Mouse (Mus musculus): ENCODE measurements at regions not wholly inside any gene's neighbourhood (a gene's known extent, or its start where the extent isn't known, plus 50 kb on each side); places are given as distances from the start of the nearest gene placed in this dataset.
"Not testable (repeated sequence)": the region's sequence is repeated elsewhere in the genome, so short reads cannot be mapped to it uniquely, and the experiment has no call there.

- not testable (repeated sequence) for H3K4me3 ChIP-seq; H3K27me3 ChIP-seq (replicated peaks); H3K27ac ChIP-seq; H3K9ac ChIP-seq; H3K36me3 ChIP-seq (replicated peaks); ATAC-seq (replicated peaks); H3K4me2 ChIP-seq; H3K4me1 ChIP-seq; H3K9me3 ChIP-seq
- 76% methylated on average over 4 of the region's 4 CpGs for WGBS
Measured at GRCm38 (mm10) chr3:22411976-22412660, 335.7 kb downstream of the Tbl1xr1 start.

GRCm38 (mm10) chr3:22438027-22438780 lies 361.8 kb downstream of the Tbl1xr1 start:
- Histone ChIP-seq H3K4me3 (no peak overlapping the region), H3K9me3 (no peaks in the 10 kb centered on the region), H3K9ac (no peak overlapping the region), H3K27ac (no peak overlapping the region), H3K27me3 (replicated peaks) (no peaks in the 10 kb centered on the region), H3K36me3 (replicated peaks) (no peaks in the 10 kb centered on the region), H3K4me2 (no peak overlapping the region), H3K4me1 (no peaks in the 10 kb centered on the region)
- WGBS = 60% methylated on average over 9 of the region's 9 CpGs
- 0 out of 2 replicates have a peak, but pooled peaks have one; percentile 72 for ATAC-seq (replicated peaks)

GRCm38 (mm10) chr3:22470542-22470941 lies 394.1 kb downstream of the Tbl1xr1 start:
- Histone ChIP-seq H3K9me3 (no peaks in the 10 kb centered on the region), H3K4me1 (no peaks in the 10 kb centered on the region), H3K9ac (no peak overlapping the region), H3K36me3 (replicated peaks) (no peaks in the 10 kb centered on the region), H3K27me3 (replicated peaks) (no peaks in the 10 kb centered on the region), H3K4me3 (no peak overlapping the region), H3K27ac (no peak overlapping the region), H3K4me2 (no peak overlapping the region)
- no peak for ATAC-seq (replicated peaks)
- 87% methylated on average over 5 of the region's 5 CpGs for WGBS

- Histone ChIP-seq H3K4me2 (no peak overlapping the region), H3K27ac (no peak overlapping the region), H3K9me3 (no peaks in the 10 kb centered on the region), H3K9ac (no peak overlapping the region), H3K4me1 (no peaks in the 10 kb centered on the region), H3K27me3 (replicated peaks) (no peaks in the 10 kb centered on the region), H3K36me3 (replicated peaks) (no peaks in the 10 kb centered on the region), H3K4me3 (no peak overlapping the region)
- no peak for ATAC-seq (replicated peaks)
- 41% methylated on average over 2 of the region's 2 CpGs for WGBS
Measured at GRCm38 (mm10) chr3:22492530-22492929, 416.1 kb downstream of the Tbl1xr1 start.
